In the genomic region with DNA sequence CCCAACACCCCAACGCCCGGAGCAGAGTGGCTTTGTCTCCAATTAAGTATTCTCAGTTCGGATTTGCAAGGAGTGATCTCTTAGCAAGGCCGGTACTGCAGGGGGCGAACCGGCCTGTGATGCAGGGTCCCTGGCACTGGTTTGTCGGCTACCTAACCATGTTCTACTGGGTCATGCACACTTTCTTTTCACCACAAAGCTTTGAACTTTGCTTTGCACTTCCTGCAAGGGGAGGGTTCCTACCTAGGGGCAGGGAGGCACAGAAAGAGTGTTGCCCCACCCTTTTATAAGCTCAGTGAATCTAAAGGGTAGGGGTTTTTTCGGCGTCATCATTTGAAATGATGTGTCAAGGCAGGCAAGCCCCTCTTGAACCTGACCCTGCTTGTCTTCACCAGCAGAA, we compare ENCODE assay signal across 9 mouse cellular contexts.
DNase-seq lines count a peak whose midpoint lies in the region; ATAC-seq lines count a peak whose summit lies in the region.
"Had no signal": no experiment of that assay in that cellular context is flagged by ENCODE, and none has a peak within 500 bp of the region (broad histone marks: within the 10 kb centered on the region; RNA-seq: fewer than 3 reads in every experiment).

No protein-coding gene starts in this region.

- no peaks in the 10 kb centered on the region for H3K27me3 ChIP-seq in heart, embryonic 16.5 days (ENCODE audit: control insufficient read depth, insufficient read depth, low read length)
- peaks cover 3% of the 10 kb centered on the region; the same call in 1 of the 2 replicates for H3K27me3 ChIP-seq in neural tube, embryonic 15.5 days (replicated peaks)

- no peak overlapping the region for H3K4me3 ChIP-seq in heart, embryonic 16.5 days (ENCODE audit: low read length)
- H3K4me3 ChIP-seq in neural tube, embryonic 15.5 days (replicated peaks) = no peak overlapping the region

- H3K4me2 ChIP-seq in heart, embryonic 16.5 days (ENCODE audit: low read depth, low read length) = peak overlapping the region; percentile 82
- H3K4me2 ChIP-seq in neural tube, embryonic 15.5 days = peak overlapping the region; percentile 61

- H3K27ac ChIP-seq in heart, embryonic 16.5 days (ENCODE audit: low read length) = peak overlapping the region; percentile 56; the same call in 1 of the 2 replicates
- H3K27ac ChIP-seq in neural tube, embryonic 15.5 days (replicated peaks) = no peak overlapping the region

- no peak for ATAC-seq in heart, embryonic 16.5 days (replicated peaks; ENCODE audit: extremely low read depth, insufficient read depth, low FRiP score)
- peak; percentile 86 for ATAC-seq in inflammation-experienced regulatory T-cells, adult 6 months
- ATAC-seq in neural tube, embryonic 15.5 days (ENCODE audit: low FRiP score) = no peak; the same call in 1 of the 2 replicates

- no peaks in the 10 kb centered on the region for H3K9me3 ChIP-seq in heart, embryonic 16.5 days (replicated peaks; ENCODE audit: control insufficient read depth, low read length)
- H3K9me3 ChIP-seq in neural tube, embryonic 15.5 days (replicated peaks) = no peaks in the 10 kb centered on the region

- H3K4me1 ChIP-seq in heart, embryonic 16.5 days (ENCODE audit: control insufficient read depth, insufficient read depth, low read length) = peaks cover 23% of the 10 kb centered on the region
- H3K4me1 ChIP-seq in neural tube, embryonic 15.5 days = peaks cover 25% of the 10 kb centered on the region

- H3K36me3 ChIP-seq in heart, embryonic 16.5 days (ENCODE audit: control insufficient read depth, insufficient read depth) = no peaks in the 10 kb centered on the region
- no peaks in the 10 kb centered on the region for H3K36me3 ChIP-seq in neural tube, embryonic 15.5 days

- 16% methylated on average over 9 of the region's 9 CpGs for WGBS in heart, embryonic 16.5 days
- WGBS in neural tube, embryonic 15.5 days = 14% methylated on average over 9 of the region's 9 CpGs

- DNase-seq in heart, adult 8-10 months (ENCODE audit: low spot score) = no peak
- peak; percentile 43 for DNase-seq in embryo, embryonic 10.5 days (ENCODE audit: low spot score)
- no peak for DNase-seq in layer of hippocampus, adult 9-10 months (ENCODE audit: low spot score)
- no peak for DNase-seq in cerebellum, postnatal 14 days
- no peak for DNase-seq in urinary bladder, postnatal 14 days (ENCODE audit: low spot score)
- DNase-seq: kidney, postnatal 14 days had no signal

- H3K9ac ChIP-seq in heart, embryonic 16.5 days (ENCODE audit: low read length) = peak overlapping the region; percentile 65; the same call in 1 of the 2 replicates
- no peak overlapping the region for H3K9ac ChIP-seq in neural tube, embryonic 15.5 days (replicated peaks)
